Mouse (Mus musculus) hindlimb bud, embryonic 11.5 days (tissue): ENCODE measurements at regions not wholly inside any gene's neighbourhood (a gene's known extent, or its start where the extent isn't known, plus 50 kb on each side); places are given as distances from the start of the nearest gene placed in this dataset.
A peak's percentile ranks its signal among the peaks of the same experiment; 100 is the strongest.

ENCODE experiments used
- DNase-seq: peaks from one replicate; pipeline ENCODE4 v3.0.0-alpha.2; 2012; ENCODE audit warnings: low read depth, low spot score; ENCODE audit errors: extremely low spot score

DNA sequence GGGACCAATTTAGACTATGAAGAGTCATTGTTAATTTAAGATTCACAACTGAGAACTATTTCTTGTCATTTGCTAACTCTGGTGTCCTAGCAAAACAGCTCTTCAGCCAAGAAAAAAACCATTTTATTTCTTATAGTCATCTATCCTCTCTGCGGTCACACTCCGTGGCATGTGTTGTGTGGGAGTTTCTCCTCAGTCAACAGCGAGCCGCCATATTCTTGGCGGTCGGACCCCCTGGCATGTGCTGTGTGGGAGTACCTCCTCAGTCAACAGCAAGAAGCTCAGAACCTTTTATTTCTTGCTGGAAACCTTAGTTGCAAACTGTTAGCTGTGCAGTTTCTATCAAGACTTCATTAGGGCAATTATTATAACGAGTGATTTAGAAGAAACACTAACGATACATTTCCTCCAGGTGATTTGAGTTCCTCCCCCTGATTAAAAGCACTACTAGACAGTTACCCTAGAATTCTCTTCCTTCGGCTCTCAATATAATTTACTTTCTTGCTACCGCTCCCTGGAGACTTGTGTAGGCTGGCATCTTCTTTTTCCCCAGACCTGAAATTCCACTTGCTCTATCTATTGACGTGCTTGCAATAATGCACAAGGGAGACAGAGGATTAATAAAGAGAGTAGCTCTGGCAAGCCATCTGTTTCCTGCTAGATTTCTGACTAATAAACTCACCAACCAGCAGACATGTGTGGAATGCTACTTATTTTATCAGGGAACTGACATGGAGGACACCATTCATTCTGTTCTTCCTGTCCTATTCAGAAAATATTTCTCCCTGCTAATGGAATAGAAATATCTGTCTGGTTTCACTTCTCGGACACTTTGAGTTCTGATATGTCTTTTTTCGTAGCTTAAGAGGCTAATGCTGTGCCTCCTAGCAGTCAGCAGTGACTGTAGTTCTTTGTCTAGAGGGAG is 359.5 kb downstream of the Ice1 start:
- no peak for DNase-seq

DNA sequence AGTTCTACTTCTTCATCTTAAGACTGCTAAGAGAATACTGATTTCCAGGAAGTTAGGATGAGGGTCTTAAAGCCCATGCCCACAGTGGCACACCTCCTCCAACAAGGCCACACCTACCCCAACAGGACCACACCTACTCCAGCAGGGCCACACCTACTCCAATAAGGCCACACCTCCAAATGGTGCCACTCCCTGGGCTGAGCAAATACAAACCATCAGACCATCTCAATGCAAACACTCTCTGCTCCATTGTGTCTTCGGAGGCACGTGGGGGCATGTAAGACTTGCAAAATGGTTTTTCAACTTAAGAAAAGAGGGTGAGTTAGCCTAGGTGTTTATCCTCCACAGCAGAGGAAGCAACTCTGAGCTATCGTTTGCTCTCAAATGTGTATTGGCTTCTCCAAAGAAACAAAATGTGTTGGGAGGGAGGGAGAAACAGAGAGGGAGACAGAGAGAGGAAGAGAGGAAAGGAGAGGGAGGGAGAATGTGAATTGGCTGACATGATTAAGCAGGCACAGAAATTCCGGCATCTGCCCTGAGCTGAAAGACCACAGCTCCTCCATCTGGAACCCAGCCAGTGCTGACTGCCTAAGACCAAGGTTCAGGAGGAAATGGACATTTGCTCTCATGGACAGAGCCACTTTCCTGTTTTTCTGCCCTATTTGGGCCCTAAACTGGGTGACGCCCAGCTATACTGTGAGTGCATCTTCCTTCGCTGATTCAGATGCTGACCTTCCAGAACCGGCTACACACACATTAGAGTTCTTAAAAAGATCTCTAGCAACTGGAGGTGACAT is 356.2 kb downstream of the Ice1 start:
- DNase-seq, result no peak

DNA sequence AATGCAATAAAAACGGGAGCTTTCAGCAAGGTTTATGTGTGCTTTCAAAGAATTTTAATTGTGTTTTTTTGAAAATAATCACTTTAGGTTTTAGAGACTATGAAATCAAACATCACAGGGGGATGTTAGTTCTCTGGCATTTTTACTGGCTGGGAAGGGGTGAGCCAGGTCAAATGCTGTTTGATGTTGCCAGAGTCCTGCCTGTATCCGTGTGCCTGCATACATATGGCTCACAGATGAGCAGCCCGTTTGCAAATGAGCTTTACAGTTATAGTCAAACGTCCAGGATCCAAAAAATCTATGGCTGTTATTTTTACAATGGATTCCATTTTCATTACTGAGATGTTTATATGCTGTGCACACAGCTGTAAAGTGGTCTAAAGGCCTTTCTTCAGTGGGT is 354.7 kb downstream of the Ice1 start:
- DNase-seq, result peak; percentile 77

DNA sequence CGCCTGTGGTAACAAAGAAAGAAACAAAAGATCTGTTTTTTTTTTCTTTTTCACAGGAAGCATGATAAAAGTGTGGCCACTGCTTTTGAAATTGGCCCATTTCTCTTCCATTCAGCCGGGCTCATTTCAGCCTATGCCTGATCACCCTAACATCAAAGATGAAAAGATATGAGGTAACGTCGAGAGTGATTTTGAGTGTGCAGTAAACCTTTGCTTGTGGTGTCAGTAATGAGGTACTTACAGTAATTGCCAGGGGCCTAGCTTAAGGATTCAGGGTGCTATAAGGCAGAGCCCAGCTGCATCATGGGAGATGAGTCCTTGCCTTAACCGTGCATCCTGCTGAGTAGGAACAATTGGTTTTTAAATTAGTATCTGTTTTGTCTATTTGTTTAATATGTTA is 354.2 kb downstream of the Ice1 start:
- DNase-seq, result peak; percentile 41

DNA sequence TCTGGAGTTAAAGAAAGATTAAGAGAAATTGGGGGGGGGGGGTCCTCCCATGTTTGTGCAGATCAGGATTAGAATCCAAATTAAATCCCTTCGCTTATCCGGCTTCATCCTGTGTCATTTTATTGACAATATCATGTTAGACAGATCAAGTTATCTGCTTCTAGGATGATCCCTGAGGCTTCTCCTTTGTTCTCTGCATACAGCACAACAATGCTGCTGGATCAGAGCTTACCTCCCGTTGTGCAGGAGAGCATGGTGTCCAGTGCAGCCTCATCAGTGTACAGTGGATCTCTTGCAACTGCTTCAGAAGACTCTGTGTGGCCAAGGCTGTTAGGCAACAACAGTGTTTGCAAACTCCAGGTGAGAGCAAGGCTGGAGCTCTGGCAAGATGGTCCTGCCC is 344.7 kb downstream of the Ice1 start:
- no peak for DNase-seq

DNA sequence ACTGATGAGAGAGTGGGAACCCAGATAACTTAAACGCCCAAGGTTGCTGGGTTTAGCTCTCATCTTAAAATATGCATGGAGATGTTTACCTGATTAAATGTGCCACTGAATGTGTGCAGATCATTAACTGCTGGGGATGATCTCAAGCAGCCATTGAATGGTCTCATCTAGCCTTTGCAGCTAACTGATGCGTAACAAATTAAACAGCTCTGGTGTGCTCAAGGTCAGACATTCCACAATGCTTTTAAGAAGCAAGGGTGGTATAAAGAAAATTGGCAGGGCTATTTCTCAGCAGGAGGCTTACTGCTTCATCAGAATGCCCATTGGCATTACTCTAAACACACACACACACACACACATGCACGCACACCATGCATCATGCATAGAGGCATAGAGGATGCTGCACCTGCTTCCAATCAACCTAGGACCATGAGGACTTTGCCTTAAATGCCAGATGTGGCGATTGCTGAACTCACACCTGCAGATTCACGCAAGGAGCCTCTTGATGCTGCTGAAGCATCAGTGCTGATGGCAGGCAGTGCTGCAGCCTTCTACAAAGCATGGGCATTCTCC is 333.4 kb downstream of the Ice1 start:
- no peak for DNase-seq

DNA sequence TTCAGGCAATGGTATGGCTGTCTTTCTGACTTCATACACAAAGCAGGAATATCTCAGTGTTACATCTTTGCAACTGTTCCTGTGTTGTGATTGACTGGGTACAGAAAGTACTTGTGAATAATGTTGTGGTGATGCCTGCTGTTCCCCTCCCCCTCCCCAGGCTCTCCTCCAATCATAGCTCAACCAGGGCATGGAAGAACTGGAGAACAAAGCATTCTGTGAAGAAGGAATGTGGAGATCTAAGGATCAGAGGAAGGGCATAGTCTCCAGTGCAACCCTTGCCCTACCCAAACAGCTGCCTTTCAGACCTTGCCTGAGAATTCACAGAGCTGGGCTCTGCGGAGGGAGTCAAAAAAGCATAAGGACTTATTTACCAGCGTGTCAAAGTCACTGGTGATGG is 326.9 kb downstream of the Ice1 start:
- no peak for DNase-seq

DNA sequence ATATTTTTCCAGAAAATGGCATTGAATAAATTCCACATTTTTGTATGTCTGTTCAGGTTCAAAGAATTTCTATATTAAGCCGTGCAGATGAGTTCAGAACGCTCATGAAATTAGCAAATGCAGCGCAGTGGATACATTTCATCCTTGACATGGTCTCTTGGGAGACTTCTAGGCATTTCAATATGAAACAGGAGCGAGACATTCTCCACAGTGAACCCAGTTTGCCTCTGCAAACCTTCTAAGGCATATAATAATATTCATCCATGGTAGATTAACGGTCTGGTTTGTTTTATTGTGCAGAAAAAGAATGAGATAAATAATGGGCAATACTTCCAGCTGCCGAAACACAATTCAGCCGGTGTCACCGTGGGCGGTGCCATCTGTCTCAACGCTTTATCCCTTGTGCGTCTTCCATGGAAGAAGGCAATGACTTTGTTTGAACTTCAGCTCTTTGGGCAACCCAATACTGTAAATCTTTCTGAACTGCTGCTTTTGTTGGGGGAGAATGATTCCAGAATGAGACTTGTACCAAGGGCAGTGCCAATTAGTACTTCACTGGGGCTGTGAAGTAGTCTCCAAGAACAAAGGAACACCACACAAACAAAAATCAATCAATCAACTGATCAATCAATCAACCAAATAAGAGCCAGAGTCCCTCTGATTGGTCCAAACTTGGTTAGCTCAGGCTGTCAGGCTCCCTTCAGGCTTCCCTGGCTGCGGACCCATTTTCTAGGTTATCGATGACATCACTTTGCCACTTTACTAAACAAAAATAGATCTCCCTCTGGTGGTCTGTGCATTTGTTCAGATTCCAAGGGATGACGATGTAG is 326.0 kb downstream of the Ice1 start:
- DNase-seq, result no peak

DNA sequence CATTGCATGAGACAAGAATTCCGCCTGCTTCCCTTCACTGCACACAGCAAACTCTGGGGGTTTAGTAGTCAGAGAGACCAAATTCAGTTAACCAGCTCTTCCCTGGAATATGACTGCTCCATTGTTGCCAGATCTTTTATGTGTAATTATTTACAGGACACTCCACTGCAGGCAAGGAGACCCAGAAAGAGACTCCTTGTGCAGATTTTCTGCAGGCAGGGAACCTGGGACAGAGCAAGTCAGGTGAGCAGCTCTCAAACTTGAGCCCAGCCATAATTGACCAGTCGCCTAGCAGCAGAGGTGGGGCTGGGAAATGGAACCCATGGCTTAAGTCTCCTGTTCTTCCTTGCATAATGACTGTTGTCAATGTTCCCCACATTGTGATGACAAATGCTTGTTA is 324.2 kb downstream of the Ice1 start:
- DNase-seq, result no peak

DNA sequence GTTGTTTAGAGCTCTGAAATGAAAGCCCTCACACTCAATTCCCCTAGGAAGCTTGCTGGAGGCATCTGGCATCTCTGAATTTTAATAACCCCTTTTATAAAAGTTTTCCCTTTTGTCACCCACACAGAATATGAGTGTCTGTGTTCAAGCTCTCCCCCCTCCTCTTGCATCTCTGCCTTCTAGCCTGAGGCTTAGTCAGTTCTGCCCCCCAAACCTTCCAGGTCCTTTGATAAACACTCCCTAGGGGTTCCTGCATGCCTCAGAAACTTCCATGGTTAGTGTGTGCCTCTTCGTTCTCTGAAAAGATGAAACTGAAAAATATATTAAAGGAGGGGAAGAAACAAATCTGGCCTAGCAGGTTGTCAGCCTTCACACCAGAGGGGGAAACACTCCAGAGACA is 313.9 kb downstream of the Ice1 start:
- no peak for DNase-seq

DNA sequence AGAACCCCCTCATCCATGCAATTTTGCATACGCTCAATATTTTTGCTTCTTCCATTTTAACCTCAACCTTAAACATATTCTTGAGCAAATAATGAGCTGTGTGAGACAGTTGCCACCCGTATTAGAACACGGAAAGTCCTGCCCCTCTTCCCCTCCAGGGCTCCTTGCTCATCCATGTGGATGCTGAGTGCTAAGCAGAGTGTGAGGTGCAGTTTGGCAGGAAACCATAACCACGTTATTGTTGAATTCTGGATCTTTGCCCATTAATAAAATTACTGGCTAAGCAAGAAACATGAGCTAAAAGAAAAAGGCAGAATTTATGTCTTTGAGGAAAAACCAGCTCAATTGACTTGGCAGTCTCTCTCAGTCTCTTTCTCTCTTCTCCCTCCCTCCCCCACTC is 301.4 kb downstream of the Ice1 start:
- DNase-seq, result no peak

DNA sequence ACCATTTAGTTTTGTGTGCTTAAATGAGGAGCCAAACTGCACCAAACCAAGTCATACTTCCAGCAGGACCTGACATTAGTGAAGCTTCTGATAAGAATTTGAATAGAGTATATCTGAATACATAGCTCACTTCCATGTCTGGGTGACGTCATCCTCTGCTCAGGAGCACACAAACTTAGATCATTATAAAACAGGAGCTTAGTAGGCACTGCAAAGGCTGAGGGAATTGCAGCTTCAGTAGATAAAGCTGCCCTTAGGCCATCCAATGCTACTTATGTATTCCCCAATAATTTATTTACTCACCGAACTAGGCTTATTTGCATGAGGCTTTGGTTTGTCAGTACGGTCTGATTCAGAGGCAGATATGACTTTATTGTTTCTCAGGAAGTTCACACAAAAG is 297.0 kb downstream of the Ice1 start:
- no peak for DNase-seq

DNA sequence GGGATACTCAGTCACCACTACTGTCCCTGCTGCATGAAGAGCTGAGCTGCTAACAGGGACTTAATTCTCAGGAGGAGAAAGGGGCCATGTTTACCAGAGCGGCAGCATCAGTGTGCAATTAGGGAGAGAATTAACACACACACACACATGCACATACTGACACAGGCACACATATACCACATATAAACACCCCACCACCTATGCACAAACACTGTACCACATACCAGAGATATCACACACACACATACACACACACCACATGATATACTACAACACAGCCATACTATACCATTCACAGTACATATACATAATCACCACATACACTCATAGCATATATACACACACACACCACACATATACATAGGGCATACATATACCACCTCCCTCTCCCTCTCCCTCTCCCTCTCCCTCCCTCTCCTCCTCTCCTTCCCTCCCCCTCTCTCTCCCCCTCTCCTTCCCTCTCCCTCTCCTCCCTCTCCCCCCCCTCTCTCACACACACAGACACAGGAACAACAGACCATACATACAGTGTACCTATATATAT is 294.2 kb downstream of the Ice1 start:
- DNase-seq, result no peak

DNA sequence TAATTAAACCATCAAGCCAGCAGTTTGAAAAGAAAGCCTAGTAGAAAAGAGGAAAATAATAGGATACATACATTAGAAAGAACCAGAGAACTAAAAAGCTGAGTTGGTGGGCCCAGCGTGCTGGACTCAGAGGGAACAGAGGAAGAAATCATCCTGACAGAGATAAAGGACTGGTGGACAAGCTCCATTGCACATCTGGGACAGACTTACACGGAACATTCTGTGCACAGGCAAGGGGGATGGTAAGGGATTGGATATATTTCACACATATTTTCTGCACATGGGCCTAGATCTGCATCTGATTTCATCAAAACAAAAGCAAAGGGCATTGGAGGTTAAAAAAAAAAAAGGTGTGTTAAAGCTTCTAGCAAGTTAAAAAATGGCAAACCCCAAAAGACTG is 293.5 kb downstream of the Ice1 start:
- DNase-seq, result no peak

DNA sequence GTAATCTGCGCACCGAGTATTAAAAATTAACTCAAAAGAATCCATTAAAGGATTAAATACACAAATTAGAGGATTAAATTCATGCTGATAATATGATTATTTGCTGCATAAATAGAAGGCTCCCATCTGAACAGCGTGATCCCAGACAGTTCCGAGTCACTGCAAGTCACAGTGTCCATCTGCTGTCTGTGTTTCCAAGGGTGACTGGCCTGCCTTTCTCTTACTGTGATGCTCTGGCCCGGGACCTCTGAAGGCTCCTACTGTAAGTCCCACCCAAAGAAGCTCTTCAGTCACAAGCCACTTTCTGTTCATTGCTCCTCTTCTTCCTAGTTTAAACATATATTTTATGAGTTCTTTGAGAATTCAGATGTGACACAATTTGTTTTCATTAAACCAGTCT is 293.1 kb downstream of the Ice1 start:
- no peak for DNase-seq

DNA sequence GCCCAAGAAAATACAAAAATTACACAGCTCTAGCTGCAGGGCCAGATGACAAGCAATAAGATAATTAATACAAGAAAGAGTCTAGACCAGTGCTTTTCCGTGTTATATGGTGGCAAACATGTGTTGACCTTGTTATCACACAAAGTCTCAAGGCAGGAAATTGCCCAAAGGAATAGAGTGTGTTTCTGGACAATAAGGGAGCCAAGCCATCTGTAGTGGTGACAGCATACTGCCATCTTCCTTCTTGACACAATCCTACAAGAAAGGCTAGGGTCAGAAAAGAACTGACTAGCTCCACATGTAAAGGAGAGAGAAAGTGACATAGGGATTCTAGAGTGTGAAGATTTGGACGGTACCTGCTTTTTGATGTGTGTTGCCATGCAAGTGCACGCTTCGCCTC is 289.0 kb downstream of the Ice1 start:
- no peak for DNase-seq

DNA sequence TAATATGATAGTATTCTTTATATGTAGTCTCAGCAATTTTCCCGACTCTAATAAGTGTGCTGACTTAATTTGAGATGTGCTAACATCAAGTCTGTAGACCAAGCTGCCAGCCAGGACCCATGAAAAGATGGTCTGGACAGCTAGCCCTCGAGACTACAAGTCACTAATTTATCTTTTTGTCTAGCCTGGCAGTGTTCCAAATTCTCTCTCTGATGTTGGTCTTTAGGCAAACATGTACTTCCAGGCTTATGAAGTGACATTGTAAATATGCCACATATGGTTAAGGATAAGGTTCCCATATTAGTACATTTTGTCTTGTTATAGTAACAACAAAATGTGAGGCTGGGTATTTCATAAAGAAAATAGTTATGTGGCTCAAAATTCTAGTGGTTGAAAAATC is 288.5 kb downstream of the Ice1 start:
- no peak for DNase-seq

DNA sequence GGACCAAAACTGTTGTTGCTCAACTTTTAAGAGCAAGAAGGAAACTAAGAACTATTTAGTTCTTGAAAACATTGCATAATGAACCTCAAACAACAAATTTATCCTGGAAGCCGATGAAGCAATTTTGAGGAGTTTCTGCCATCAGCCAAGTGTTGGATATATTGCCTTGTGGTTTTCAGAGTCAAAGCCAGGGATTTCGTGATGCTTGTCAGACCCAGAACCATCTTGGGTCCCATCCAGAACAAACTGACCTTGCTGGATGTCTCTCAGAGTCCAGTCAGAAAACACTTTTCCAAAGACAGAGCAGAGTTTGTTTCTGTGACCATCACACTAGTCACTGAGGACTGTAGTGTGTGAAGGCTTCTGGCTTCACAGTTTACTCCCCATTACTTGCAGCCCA is 267.8 kb downstream of the Ice1 start:
- no peak for DNase-seq

DNA sequence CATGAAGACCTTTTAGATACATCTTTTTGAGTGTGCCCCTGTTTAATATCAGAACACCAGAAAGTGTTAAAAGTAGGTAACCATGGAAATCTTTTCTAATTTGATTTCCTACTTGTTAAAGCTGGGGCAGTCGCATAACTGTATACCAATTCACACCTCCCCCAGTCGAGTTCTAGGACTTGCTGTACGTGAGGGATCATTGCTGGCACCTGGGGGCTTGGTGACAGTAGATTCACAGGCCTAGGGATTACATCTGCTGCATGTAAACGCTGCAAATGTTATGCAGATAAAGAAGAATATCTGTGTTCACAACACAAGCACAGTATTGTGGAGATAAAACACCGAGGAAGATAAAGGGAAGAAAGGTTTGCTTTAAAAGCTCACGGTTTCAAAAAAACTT is 256.7 kb downstream of the Ice1 start:
- DNase-seq, result no peak

DNA sequence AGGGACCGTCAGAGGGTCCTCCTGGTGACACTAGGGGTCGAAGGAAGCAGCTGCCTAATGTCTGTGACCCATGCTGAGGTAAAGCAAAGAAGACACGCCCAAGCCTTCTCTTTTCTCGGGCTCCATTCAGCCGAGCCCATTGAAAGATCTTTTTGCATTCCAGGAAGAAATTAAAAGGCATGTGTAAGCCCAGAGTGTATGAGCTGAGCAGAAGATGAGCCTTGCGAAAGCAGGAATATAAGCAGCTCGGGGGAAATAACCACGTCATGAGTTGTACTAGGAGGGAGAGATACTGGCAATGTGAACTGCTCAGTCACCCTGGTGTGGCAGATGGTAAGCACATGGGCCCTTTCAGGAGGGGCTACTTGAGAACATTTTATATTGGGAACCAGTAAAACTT is 252.1 kb downstream of the Ice1 start:
- no peak for DNase-seq

DNA sequence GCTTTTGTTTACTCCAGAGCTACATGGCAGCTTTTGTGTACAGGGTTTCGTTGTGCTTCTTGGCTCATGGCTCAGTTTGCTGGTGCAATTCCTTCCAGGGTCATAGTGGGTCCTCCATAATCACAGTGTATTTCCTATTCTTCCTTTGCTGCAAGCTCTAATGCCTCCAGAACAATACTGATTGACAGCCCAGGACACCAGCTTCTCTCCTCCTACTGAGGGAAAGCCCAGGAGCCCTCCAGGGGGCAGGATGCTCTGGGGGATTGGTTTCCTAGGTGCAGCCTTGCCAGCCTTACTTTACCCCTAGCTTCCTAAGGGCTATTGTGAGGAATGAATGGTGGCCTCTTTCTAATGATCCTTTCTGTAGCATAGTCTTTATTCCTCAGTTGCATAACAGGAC is 224.6 kb downstream of the Ice1 start:
- no peak for DNase-seq
